Mouse (Mus musculus): ENCODE measurements around the gene Msx1.

- TF ChIP-seq CTCF (IDR thresholded peaks at IDR 0.05; ENCODE audit: extremely low read depth, insufficient read depth, insufficient read length, insufficient replicate concordance) = no peak
- TF ChIP-seq POLR2A (IDR thresholded peaks at IDR 0.05; ENCODE audit: low read depth, low read length) = no peak
Observed at GRCm38 (mm10) chr5:37856057-37856456, 31.7 kb upstream of the Msx1 start.

Measured in spleen, adult 2 months (tissue).